ENCODE assay signal across 11 mouse cellular contexts in the genomic region with DNA sequence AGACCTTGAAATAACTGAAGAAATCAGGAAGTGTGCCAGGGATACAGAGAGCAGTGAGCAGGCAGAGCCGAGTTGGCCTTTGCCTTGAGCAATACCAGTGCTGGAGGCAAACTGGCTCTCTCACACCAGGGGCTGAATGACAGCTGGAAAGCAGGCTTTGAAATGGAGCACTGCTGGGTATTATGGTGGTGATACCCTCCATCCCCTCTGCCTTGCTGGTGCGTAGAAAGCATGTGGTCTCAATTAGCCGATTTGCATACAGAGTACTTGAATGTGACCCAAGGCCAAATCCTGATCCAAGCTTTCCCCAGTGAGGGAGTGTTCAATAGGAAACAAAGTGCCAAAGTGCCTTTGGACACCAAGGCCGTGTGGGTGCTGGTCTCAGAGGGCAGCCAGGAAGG.
A peak's percentile ranks its signal among the peaks of the same experiment; 100 is the strongest.
DNase-seq lines count a peak whose midpoint lies in the region; ATAC-seq lines count a peak whose summit lies in the region.
"Had no signal": no experiment of that assay in that cellular context is flagged by ENCODE, and none has a peak within 500 bp of the region (broad histone marks: within the 10 kb centered on the region; RNA-seq: fewer than 3 reads in every experiment).

No protein-coding gene starts in this region.

- ATAC-seq in midbrain, embryonic 11.5 days (ENCODE audit: low FRiP score): no peak
- peak; percentile 52 for ATAC-seq in megakaryocyte progenitor cell, adult 5-6 weeks (replicated peaks; ENCODE audit: poor library complexity)
- ATAC-seq: intestine, postnatal 0 days had no signal

- no peak overlapping the region for H3K4me3 ChIP-seq in heart, embryonic 10.5 days
- no peak overlapping the region for H3K4me3 ChIP-seq in midbrain, embryonic 11.5 days (ENCODE audit: low read depth, low read length)
- no peak overlapping the region for H3K4me3 ChIP-seq in midbrain, embryonic 10.5 days
- H3K4me3 ChIP-seq in brown adipose tissue, adult 24 weeks (ENCODE audit: insufficient read depth, low read depth, low read length): no peak overlapping the region

- no peak overlapping the region for H3K4me2 ChIP-seq in midbrain, embryonic 11.5 days

- no peak for DNase-seq in heart, embryonic 10.5 days (ENCODE audit: low spot score)
- DNase-seq in heart, postnatal 36 days: no peak
- peak; percentile 35 for DNase-seq in midbrain, embryonic 11.5 days (ENCODE audit: low spot score, missing footprints)
- no peak for DNase-seq in midbrain, embryonic 10.5 days (ENCODE audit: low spot score)
- no peak for DNase-seq in left cerebral cortex, adult 8-10 months (ENCODE audit: low spot score in 2 of 2)
- no peak for DNase-seq in layer of hippocampus, postnatal 10 days (ENCODE audit: low spot score in 2 of 2)
- DNase-seq: cerebellum, adult 11 months had no signal

- no peaks in the 10 kb centered on the region for H3K27me3 ChIP-seq in heart, embryonic 10.5 days (ENCODE audit: insufficient read depth, poor library complexity, severe bottlenecking)
- no peaks in the 10 kb centered on the region for H3K27me3 ChIP-seq in midbrain, embryonic 11.5 days (ENCODE audit: control insufficient read depth, insufficient read depth, low read length)
- no peaks in the 10 kb centered on the region for H3K27me3 ChIP-seq in midbrain, embryonic 10.5 days (ENCODE audit: low read depth, poor library complexity, severe bottlenecking)

- no peaks in the 10 kb centered on the region for H3K36me3 ChIP-seq in heart, embryonic 10.5 days
- no peaks in the 10 kb centered on the region for H3K36me3 ChIP-seq in midbrain, embryonic 11.5 days (ENCODE audit: control insufficient read depth, insufficient read depth, low read length)
- H3K36me3 ChIP-seq in midbrain, embryonic 10.5 days: no peaks in the 10 kb centered on the region

- H3K9me3 ChIP-seq in heart, embryonic 10.5 days: no peaks in the 10 kb centered on the region
- no peaks in the 10 kb centered on the region for H3K9me3 ChIP-seq in midbrain, embryonic 11.5 days (ENCODE audit: control insufficient read depth, low read length)
- no peaks in the 10 kb centered on the region for H3K9me3 ChIP-seq in midbrain, embryonic 10.5 days (replicated peaks)

- H3K4me1 ChIP-seq in heart, embryonic 10.5 days: peaks cover 59% of the 10 kb centered on the region
- peaks cover 23% of the 10 kb centered on the region for H3K4me1 ChIP-seq in midbrain, embryonic 11.5 days (ENCODE audit: control insufficient read depth, insufficient read depth, low read length)
- H3K4me1 ChIP-seq in midbrain, embryonic 10.5 days: peaks cover 41% of the 10 kb centered on the region
- peaks cover 23% of the 10 kb centered on the region for H3K4me1 ChIP-seq in brown adipose tissue, adult 24 weeks (ENCODE audit: control insufficient read depth, insufficient read depth, insufficient read length, low read length)

- no peak overlapping the region for H3K9ac ChIP-seq in midbrain, embryonic 11.5 days (ENCODE audit: low read length)

- WGBS in heart, embryonic 10.5 days: 59% methylated on average over 4 of the region's 4 CpGs
- WGBS in midbrain, embryonic 11.5 days: 51% methylated on average over 4 of the region's 4 CpGs
- 50% methylated on average over 4 of the region's 4 CpGs for WGBS in midbrain, embryonic 10.5 days

- H3K27ac ChIP-seq in heart, embryonic 10.5 days: peak overlapping the region; percentile 7; the same call in 1 of the 2 replicates
- H3K27ac ChIP-seq in midbrain, embryonic 11.5 days (ENCODE audit: low read depth, low read length): no peak overlapping the region
- no peak overlapping the region for H3K27ac ChIP-seq in midbrain, embryonic 10.5 days (replicated peaks)
- H3K27ac ChIP-seq in brown adipose tissue, adult 24 weeks (replicated peaks; ENCODE audit: low read depth, low read length): peak overlapping the region; percentile 58
- H3K27ac ChIP-seq: macrophage had no signal

- intact Hi-C loops in heart, postnatal 36 days (cut with DNase I): no loop called here

Comparison
In these comparisons a context has a peak if more than half of its experiments do, and no peak if none do; other contexts are left out.
1. H3K27ac ChIP-seq: peak in heart, embryonic 10.5 days (single experiment) and brown adipose tissue, adult 24 weeks (single experiment); none in midbrain, embryonic 11.5 days (single experiment) and midbrain, embryonic 10.5 days (single experiment).